Mouse (Mus musculus): ENCODE measurements around the gene Raet1e.
A peak's percentile ranks its signal among the peaks of the same experiment; 100 is the strongest.
"Not testable (repeated sequence)": the region's sequence is repeated elsewhere in the genome, so short reads cannot be mapped to it uniquely, and the experiment has no call there.

The Raet1e gene

GRCm38 (mm10) chr10:22158310-22158999 lies at the start of gene Raet1e, which contains the start of gene H60b:
Raet1e (plus strand) TSS chr10:22158569.
H60b (plus strand) TSS chr10:22158586.
- DNase-seq: peak; percentile 54 to 76

- peak; percentile 58 to 85 for DNase-seq
Observed at GRCm38 (mm10) chr10:22140665-22141280, 17.6 kb upstream of the Raet1e start.

GRCm38 (mm10) chr10:22142194-22142593 lies 16.2 kb upstream of the Raet1e start:
- not testable (repeated sequence) for DNase-seq

GRCm38 (mm10) chr10:22142926-22143325 lies 15.4 kb upstream of the Raet1e start:
- DNase-seq: no peak

DNA sequence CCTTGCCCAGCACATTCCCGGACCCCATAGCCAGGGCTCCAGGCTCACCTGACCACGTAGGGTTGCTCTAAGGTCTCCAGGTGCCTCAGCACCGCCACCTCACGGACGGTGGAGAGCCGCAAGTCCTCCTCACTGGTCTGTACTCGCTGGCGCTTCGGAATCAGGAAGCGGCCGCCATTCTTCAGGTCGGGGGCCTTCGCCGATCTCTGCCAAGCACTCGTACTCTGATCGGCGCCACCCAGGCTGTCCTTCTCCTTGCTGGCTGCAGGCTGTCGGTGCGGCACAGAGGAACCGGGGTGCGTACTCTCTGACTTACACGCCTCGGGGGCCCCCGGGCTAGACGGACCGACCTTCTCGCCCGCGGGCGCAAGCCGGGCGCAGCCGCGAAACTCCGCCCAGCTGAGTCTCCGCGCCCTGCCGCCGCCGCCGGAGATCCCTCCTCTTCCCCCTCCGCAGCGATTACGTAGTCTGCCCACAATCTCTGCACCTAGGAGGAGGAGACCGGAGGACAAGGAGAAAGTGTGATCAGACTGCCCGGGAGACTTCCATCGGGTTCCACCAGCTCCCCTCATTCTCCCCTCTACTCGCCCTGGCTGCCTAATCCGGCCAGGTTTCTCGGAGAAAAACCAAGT lies 9.8 kb upstream of the Raet1e start:
- peak; percentile 69 to 84 for DNase-seq

- peak in 1 of 2 experiments; percentile 24 for DNase-seq
Observed at GRCm38 (mm10) chr10:22149073-22149690, 9.2 kb upstream of the Raet1e start, which contains the start of gene E030030I06Rik. E030030I06Rik (minus strand) TSS chr10:22149270.

- DNase-seq: peak in 1 of 2 experiments; percentile 23
Observed at GRCm38 (mm10) chr10:22149691-22150465, 8.5 kb upstream of the Raet1e start.

GRCm38 (mm10) chr10:22150593-22150992 lies 7.8 kb upstream of the Raet1e start:
- DNase-seq: no peak

- DNase-seq: not testable (repeated sequence)
Observed at GRCm38 (mm10) chr10:22151056-22151862, 7.1 kb upstream of the Raet1e start.

- DNase-seq: not testable (repeated sequence)
Observed at GRCm38 (mm10) chr10:22151863-22152640, 6.3 kb upstream of the Raet1e start.

- not testable (repeated sequence) for DNase-seq
Observed at GRCm38 (mm10) chr10:22153147-22153690, 5.2 kb upstream of the Raet1e start.

DNA sequence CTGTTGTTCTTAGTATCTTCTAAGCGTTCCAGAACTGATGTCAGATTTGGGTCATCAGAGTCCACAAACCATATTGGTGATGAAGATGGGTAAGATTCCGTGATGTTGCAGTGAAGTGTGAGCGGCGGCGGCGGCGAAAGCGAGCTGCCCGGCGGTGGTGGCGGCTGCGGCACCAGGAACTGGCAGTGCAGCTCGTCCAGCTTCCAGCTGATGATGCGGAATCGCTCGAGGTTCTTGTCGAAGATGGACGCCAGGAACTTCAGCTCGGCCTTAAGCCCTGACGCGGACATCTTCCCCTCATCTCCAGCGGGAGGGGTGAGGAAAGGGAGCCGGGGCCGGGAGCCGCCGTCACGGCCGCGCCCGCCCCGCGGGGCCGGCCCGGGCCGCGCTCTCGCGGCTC lies 4.2 kb upstream of the Raet1e start:
- not testable (repeated sequence) for DNase-seq

DNA sequence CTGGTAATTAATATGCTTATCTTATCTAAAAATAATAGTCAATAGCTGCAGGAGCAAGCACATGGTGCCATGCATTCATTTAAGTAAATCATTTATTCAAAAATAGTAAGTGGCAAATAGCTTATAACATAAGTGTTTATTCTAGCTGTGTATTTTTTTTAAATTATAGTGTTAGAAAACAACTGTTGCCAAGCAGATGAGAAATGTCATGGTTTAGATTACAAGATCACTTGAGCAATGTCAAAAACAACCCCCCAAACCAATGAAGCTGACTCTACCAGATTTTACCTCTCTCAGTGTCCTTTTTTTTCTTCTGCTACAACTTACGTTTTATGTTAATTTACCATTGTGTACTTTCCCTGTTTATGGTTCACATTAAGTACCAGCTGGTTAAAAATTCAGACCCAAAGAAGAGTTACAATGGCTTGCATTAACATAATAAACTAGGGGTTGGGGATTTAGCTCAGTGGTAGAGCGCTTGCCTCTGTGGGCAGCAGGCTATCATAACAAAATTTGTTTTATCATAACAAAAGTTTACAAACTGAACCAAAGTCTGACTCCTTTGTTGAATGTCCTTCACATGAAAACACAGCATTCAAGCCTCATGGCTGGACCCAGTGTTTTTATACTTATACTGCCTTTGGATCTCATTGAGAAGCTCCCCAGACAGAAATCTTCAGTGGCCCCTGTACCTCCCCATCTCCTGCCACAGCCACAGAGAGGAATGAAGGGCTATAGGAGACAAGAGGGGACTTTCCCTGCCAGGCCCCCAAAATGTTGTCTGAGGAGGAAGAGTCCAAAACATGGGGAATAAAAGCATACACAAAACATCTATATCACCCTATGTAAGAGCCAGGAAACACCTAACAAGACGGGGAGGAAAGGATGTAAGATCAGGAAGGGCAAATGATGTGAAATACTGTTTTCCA lies 3.2 kb upstream of the Raet1e start:
- no peak for DNase-seq

DNA sequence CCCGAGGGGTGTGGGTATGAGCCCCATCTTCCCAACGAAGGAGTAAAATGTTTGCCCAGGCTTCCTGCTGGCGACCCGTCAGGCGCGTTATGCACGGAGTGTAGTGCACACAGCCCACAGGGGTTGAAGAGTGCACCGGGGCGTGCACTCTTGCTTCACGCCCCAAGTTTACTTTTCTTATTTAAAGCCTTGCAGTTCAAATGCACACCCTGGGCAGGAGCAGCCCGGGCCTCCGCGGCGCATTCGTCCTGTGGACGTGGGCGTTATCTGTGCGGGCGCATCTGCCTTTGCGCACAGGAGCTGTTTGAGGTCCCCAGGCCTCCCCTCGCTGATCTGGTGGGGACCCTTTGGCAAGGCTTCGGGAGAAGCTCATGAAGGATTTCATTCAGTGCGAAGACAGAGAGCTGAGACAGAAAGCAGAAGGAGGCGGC lies 777 bp downstream of the Raet1e start:
- DNase-seq: no peak

DNA sequence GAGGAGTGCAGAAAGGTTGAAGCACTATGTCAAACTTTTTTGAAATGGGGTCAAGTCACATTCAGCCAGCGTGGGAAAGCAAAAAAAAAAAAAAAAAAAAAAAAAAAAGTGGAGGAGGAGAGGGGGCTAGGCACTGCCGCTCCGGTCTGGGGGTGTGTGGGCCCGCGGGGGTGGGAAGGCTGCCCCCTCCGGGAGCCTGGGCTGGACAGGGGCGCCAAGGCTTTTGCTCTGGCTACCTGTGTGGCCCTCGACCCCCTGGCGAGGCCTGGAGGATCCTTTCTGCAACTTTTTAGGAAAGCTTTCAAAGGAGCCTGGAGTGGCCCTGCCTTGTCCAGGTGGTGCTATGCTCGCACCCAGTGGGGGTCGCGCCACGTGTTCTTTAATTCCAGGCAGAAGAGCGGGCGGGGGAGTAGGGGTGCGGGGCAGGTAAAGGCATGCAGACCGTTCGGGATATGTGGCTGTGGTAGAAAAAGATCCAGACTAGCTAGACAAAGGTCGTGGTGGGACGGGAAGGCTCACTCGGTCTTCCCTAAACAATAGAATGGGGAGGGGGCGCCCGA lies 1.3 kb downstream of the Raet1e start:
- DNase-seq: no peak

DNA sequence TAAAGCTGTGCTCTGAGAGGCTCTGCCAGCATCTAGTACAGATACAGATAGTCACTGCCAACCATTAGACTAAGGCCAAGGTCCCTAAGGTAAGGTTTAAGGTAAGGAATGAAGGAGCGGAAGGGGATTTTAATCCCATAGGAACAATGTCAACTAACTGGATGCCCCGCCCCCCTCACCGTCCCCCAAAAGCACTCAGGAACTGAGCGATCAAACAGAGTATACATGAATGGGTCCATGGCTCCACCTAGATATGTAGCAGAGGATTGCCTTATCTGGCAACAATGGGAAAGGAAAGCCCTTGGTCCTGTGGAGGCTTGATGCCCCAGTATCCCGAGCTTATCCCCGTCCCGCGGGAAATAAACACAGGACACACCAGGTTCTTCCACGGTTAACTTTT lies 4.9 kb downstream of the Raet1e start:
- not testable (repeated sequence) for DNase-seq

DNA sequence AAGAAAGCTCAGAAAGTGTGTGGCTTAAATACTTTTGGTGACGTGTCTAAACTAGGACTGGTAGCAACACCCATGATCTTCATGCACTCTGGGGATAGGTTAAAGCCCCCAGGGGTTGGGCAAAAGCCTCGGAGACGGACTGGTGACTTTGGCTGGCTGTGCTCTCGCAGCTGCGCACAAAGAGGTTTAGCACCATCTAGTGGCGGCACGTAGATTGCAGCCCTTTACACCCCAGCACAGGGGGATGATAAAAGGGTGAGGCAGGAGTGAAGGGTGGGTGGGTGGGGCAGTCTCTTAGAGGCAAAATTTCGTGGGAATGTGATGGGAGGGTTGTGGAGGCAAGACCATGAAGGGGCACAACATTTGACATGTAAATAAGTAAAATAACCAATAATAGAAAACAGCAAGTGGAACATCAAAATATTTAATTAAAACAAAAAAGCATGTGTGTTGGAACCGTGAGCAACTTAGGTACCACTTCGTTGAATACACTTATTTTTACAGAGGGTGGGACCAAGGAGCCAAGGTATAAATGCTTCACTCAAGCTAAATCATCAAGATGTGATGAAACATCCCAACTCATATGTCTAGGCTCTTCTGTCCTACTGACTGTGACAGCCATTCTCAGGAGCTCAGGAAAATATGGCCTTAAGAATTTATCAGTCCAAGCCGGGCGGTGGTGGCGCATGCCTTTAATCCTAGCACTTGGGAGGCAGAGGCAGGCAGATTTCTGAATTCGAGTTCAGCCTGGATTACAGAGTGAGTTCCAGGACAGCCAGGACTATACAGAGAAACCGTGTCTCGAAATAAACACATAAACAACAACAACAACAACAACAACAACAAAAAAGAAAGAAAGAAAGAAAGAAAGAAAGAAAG lies 5.6 kb downstream of the Raet1e start:
- DNase-seq: peak; percentile 41 to 81

Data from kidney, adult 8-10 months (tissue).